Mouse (Mus musculus) heart, embryonic 14.5 days (tissue): ENCODE measurements at regions not wholly inside any gene's neighbourhood (a gene's known extent, or its start where the extent isn't known, plus 50 kb on each side); places are given as distances from the start of the nearest gene placed in this dataset.

ENCODE experiments used
- ATAC-seq: fragments of 200-750 bp; cut with Nextera tagmentation; 2 replicates; pipeline ENCODE4 v1.8.0; 2017; ENCODE audit warnings: low read depth, moderate TSS enrichment; ENCODE audit not compliant: insufficient number of reproducible peaks, insufficient read depth, low FRiP score
- H3K27ac ChIP-seq, 2 experiments: fragments of 200-500 bp in 1 of 2; fragments of 300-500 bp in 1 of 2; sonication (generic) in 1 of 2; replicated peaks in 1 of 2; 2 replicates each; pipeline ENCODE4 v1.5.1; 2012 to 2014; ENCODE audit warnings: low read depth in 2 of 2, low read length in 2 of 2, control low read depth in 1 of 2, mild to moderate bottlenecking in 1 of 2, mixed read lengths in 1 of 2; ENCODE audit not compliant: control insufficient read depth in 1 of 2, insufficient read depth in 1 of 2
- H3K27me3 ChIP-seq: fragments of 300-500 bp; sonication (generic); 2 replicates; pipeline ENCODE4 v1.6.1; 2014; ENCODE audit warnings: mild to moderate bottlenecking, low read length, control low read depth; ENCODE audit not compliant: control insufficient read depth, insufficient read depth
- H3K36me3 ChIP-seq: fragments of 300-500 bp; sonication (generic); 2 replicates; pipeline ENCODE4 v1.6.1; 2014; ENCODE audit warnings: mild to moderate bottlenecking, control low read depth, low read length, mixed read lengths; ENCODE audit not compliant: control insufficient read depth, insufficient read depth
- H3K4me1 ChIP-seq, 2 experiments: fragments of 200-500 bp in 1 of 2; fragments of 300-500 bp in 1 of 2; sonication (generic) in 1 of 2; 2 replicates each; pipeline ENCODE4 v1.6.1; 2012 to 2014; ENCODE audit warnings: low read length in 2 of 2, control low read depth in 1 of 2, mixed read lengths in 1 of 2; ENCODE audit not compliant: control insufficient read depth in 2 of 2, insufficient read depth in 2 of 2
- H3K4me2 ChIP-seq: fragments of 300-500 bp; sonication (generic); 2 replicates; pipeline ENCODE4 v1.6.1; 2014; ENCODE audit warnings: mild to moderate bottlenecking, low read length
- H3K4me3 ChIP-seq, 2 experiments: fragments of 200-500 bp in 1 of 2; fragments of 300-500 bp in 1 of 2; sonication (generic) in 1 of 2; 2 replicates each; pipeline ENCODE4 v1.5.1; 2012 to 2014; ENCODE audit warnings: low read length in 2 of 2, mild to moderate bottlenecking in 2 of 2, control low read depth in 1 of 2, low read depth in 1 of 2, moderate library complexity in 1 of 2; ENCODE audit not compliant: control insufficient read depth in 1 of 2, insufficient read depth in 1 of 2
- H3K9ac ChIP-seq: fragments of 300-500 bp; sonication (generic); 2 replicates; pipeline ENCODE4 v1.6.1; 2014; ENCODE audit warnings: mild to moderate bottlenecking, low read length
- H3K9me3 ChIP-seq: fragments of 300-500 bp; sonication (generic); 2 replicates; pipeline ENCODE4 v1.6.1; 2016; ENCODE audit warnings: low read length, control low read depth; ENCODE audit not compliant: control insufficient read depth
- WGBS: fragments of 180-500 bp; shearing (Covaris S2); extraction: QIAGEN DNeasy Blood & Tissue Kit; methylation state at CpG from one replicate; pipeline ENCODE4 v1.1.7; 2014; 5-methylcytosine and 5-hydroxymethylcytosine counted together

DNA sequence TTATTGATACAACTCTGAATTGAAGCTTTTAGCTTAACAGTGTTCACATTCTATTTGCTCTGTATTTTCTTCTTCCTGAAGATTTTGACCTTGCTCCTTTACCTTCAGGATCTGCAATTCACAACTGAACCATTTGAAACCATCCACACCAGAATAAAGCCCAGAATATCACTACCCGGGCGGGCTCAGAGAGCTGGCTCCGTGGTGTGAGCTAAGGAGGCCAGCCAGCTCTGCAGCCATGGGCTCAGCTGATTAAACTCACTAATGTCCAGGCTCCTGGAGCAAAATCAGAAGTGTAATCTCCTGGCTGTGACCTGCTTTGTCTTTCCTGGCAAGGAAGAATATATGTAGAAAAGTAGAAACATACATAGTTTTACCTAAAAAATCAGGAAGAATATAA is 309.9 kb downstream of the Gm10295 start:
- Histone ChIP-seq H3K9me3 (no peaks in the 10 kb centered on the region), H3K9ac (no peak overlapping the region), H3K27me3 (no peaks in the 10 kb centered on the region), H3K4me3 (no peak overlapping the region), H3K27ac (no peak overlapping the region), H3K4me1 (peaks cover 0 to 2% of the 10 kb centered on the region in 2 experiments; a peak in 1 of 4 replicates), H3K36me3 (no peaks in the 10 kb centered on the region), H3K4me2 (no peak overlapping the region)
- no peak for ATAC-seq
- 60% methylated on average over 3 of the region's 3 CpGs for WGBS

GRCm38 (mm10) chr7:71040846-71041245 is 310.4 kb downstream of the Gm10295 start:
- Histone ChIP-seq H3K4me3 (no peak overlapping the region), H3K4me1 (no peaks in the 10 kb centered on the region), H3K9ac (no peak overlapping the region), H3K27ac (no peak overlapping the region), H3K27me3 (no peaks in the 10 kb centered on the region), H3K9me3 (no peaks in the 10 kb centered on the region), H3K36me3 (no peaks in the 10 kb centered on the region), H3K4me2 (no peak overlapping the region)
- 68% methylated on average over 3 of the region's 3 CpGs for WGBS
- no peak for ATAC-seq

DNA sequence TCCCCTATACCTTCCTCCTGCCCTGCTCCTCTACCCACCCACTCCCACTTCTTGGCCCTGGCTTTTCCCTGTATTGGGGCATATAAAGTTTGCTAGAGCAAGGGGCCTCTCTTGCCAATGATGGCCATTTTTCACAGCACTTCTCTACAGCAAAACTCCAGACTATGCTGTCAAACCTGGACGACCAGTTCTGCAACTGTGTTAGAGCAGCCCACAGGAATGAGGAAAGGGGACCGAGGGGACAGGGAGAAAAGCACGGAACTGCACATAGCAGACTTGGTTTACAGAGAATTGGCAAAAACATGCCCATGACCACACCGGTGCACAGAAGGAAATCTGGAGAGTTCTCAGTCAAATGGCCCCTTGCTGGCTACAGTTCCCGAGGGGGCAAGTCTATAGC is 312.7 kb downstream of the Gm10295 start:
- 73% methylated on average over 5 of the region's 5 CpGs for WGBS
- H3K36me3 ChIP-seq, result no peaks in the 10 kb centered on the region
- ATAC-seq, result no peak

GRCm38 (mm10) chr7:71033121-71033520 is 318.2 kb downstream of the Gm10295 start:
- Histone ChIP-seq H3K36me3 (no peaks in the 10 kb centered on the region), H3K27ac (no peak overlapping the region), H3K4me2 (no peak overlapping the region), H3K9me3 (no peaks in the 10 kb centered on the region), H3K4me1 (no peaks in the 10 kb centered on the region), H3K9ac (no peak overlapping the region), H3K4me3 (no peak overlapping the region), H3K27me3 (no peaks in the 10 kb centered on the region)
- WGBS, result 77% methylated on average over 12 of the region's 12 CpGs
- no peak for ATAC-seq

More for the DNA sequence above, 312.7 kb downstream of the Gm10295 start:
- Histone ChIP-seq H3K4me1 (no peaks in the 10 kb centered on the region), H3K27ac (no peak overlapping the region), H3K9ac (no peak overlapping the region), H3K4me3 (no peak overlapping the region), H3K27me3 (no peaks in the 10 kb centered on the region), H3K4me2 (no peak overlapping the region), H3K9me3 (no peaks in the 10 kb centered on the region)

- H3K27me3 ChIP-seq, result no peaks in the 10 kb centered on the region
- H3K4me2 ChIP-seq, result peak overlapping the region; percentile 64
- H3K9ac ChIP-seq, result peak overlapping the region; percentile 31; the same call in 1 of the 2 replicates
- WGBS, result 10% methylated on average over 9 of the region's 9 CpGs
- H3K27ac ChIP-seq, result no peak overlapping the region
- H3K36me3 ChIP-seq, result no peaks in the 10 kb centered on the region
- no peak for ATAC-seq
- H3K4me1 ChIP-seq, result peaks cover 5 to 12% of the 10 kb centered on the region in 2 experiments; a peak in 3 of 4 replicates
- peaks cover 5% of the 10 kb centered on the region; the same call in 1 of the 2 replicates for H3K9me3 ChIP-seq
- peak overlapping the region; percentile 29 to 43 for H3K4me3 ChIP-seq
Observed at GRCm38 (mm10) chr7:71023946-71024610, 327.2 kb downstream of the Gm10295 start.

GRCm38 (mm10) chr7:71023253-71023945 is 327.9 kb downstream of the Gm10295 start:
- peaks cover 5 to 12% of the 10 kb centered on the region in 2 experiments; a peak in 3 of 4 replicates for H3K4me1 ChIP-seq
- no peaks in the 10 kb centered on the region for H3K36me3 ChIP-seq
- H3K9ac ChIP-seq, result peak overlapping the region; percentile 31; the same call in 1 of the 2 replicates
- no peaks in the 10 kb centered on the region for H3K27me3 ChIP-seq
- WGBS, result 6% methylated on average over 16 of the region's 16 CpGs
- H3K27ac ChIP-seq, result no peak overlapping the region
- H3K4me3 ChIP-seq, result peak overlapping the region; percentile 29 to 43
- H3K4me2 ChIP-seq, result peak overlapping the region; percentile 64
- H3K9me3 ChIP-seq, result peaks cover 5% of the 10 kb centered on the region; the same call in 1 of the 2 replicates
- 0 out of 2 replicates have a peak, but pooled peaks have one; percentile 17 for ATAC-seq
